Mouse (Mus musculus): ENCODE data around the gene Baiap2.

GRCm38 (mm10) chr11:119937772-119938502 is 4.6 kb upstream of the Baiap2 start:
- TF ChIP-seq CTCF (IDR thresholded peaks at IDR 0.05; ENCODE audit: low read depth) (no peak), EP300 (IDR thresholded peaks at IDR 0.05; ENCODE audit: low read depth) (no peak)

Data from liver, postnatal 0 days (tissue).